Mouse (Mus musculus): ENCODE measurements at regions not wholly inside any gene's neighbourhood (a gene's known extent, or its start where the extent isn't known, plus 50 kb on each side); places are given as distances from the start of the nearest gene placed in this dataset.

- H3K27ac ChIP-seq (ENCODE audit: control insufficient read depth, low read depth, low read length): no peak overlapping the region
- H3K36me3 ChIP-seq (ENCODE audit: control insufficient read depth in 1 of 2, insufficient read depth in 2 of 2, low read length in 2 of 2): no peaks in the 10 kb centered on the region
- TF ChIP-seq TBP (IDR thresholded peaks at IDR 0.05; ENCODE audit: low read depth, low read length): no peak
- no peak for TF ChIP-seq ZKSCAN1 (IDR thresholded peaks at IDR 0.05; ENCODE audit: low read depth, low read length)
- TF ChIP-seq POLR2AphosphoS5 (IDR thresholded peaks at IDR 0.05; ENCODE audit: borderline replicate concordance, low read depth, low read length): no peak
- TF ChIP-seq SIN3A (IDR thresholded peaks at IDR 0.05; ENCODE audit: low read length): no peak
- TF ChIP-seq POLR2A (IDR thresholded peaks at IDR 0.05; ENCODE audit: control insufficient read depth in 1 of 2, insufficient read depth in 1 of 2, low read depth in 1 of 2, low read length in 2 of 2, poor library complexity in 1 of 2): no peak
- no peak for TF ChIP-seq MAFK (IDR thresholded peaks at IDR 0.05; ENCODE audit: borderline replicate concordance, low read depth, low read length)
- no peak for TF ChIP-seq MYB (IDR thresholded peaks at IDR 0.05; ENCODE audit: low read depth, low read length)
- no peak for TF ChIP-seq HCFC1 (IDR thresholded peaks at IDR 0.05; ENCODE audit: low read depth, low read length)
- TF ChIP-seq CHD1 (IDR thresholded peaks at IDR 0.05; ENCODE audit: low read depth, low read length): no peak
- no peak for TF ChIP-seq MXI1 (IDR thresholded peaks at IDR 0.05; ENCODE audit: low read depth, low read length)
- no peak for TF ChIP-seq RCOR1 (IDR thresholded peaks at IDR 0.05; ENCODE audit: low read depth, low read length)
- no peak for TF ChIP-seq CHD2 (IDR thresholded peaks at IDR 0.05; ENCODE audit: low read length)
- no peak for TF ChIP-seq ZC3H11A (IDR thresholded peaks at IDR 0.05; ENCODE audit: low read depth, low read length)
- TF ChIP-seq NRF1 (IDR thresholded peaks at IDR 0.05; ENCODE audit: insufficient read depth, low read depth, low read length, poor library complexity, severe bottlenecking): no peak
- TF ChIP-seq MEF2A (IDR thresholded peaks at IDR 0.05; ENCODE audit: extremely low read depth, insufficient replicate concordance, low read depth, low read length, poor library complexity, severe bottlenecking): no peak
- TF ChIP-seq ZMIZ1 (IDR thresholded peaks at IDR 0.05; ENCODE audit: low read depth, low read length): no peak
- no peak for TF ChIP-seq E2F4 (IDR thresholded peaks at IDR 0.05; ENCODE audit: borderline replicate concordance, low read depth, low read length)
- no peak for TF ChIP-seq MYC (IDR thresholded peaks at IDR 0.05; ENCODE audit: low read depth, low read length)
- H3K9me3 ChIP-seq (replicated peaks; ENCODE audit: insufficient read depth, low read length): no peaks in the 10 kb centered on the region
- no peaks in the 10 kb centered on the region; a peak in 1 of 4 replicates for H3K27me3 ChIP-seq (ENCODE audit: control insufficient read depth in 1 of 2, insufficient read depth in 2 of 2, low read length in 2 of 2)
- no peak overlapping the region for H3K9ac ChIP-seq (ENCODE audit: control insufficient read depth, low read depth, low read length, poor library complexity, severe bottlenecking)
- H3K79me2 ChIP-seq (ENCODE audit: control insufficient read depth, insufficient read depth, low read length, poor library complexity): no peaks in the 10 kb centered on the region
- H3K4me3 ChIP-seq (ENCODE audit: control insufficient read depth in 1 of 2, insufficient read depth in 1 of 2, low read depth in 2 of 2, low read length in 2 of 2): no peak overlapping the region
- no peak for DNase-seq (ENCODE audit: low read depth, low spot score)
- H3K4me1 ChIP-seq (ENCODE audit: control insufficient read depth in 1 of 2, insufficient read depth in 2 of 2, low read length in 2 of 2): no peaks in the 10 kb centered on the region
These were observed 161.2 kb downstream of the Diras2 start for GRCm38 (mm10) chr13:52369851-52370250.

DNA sequence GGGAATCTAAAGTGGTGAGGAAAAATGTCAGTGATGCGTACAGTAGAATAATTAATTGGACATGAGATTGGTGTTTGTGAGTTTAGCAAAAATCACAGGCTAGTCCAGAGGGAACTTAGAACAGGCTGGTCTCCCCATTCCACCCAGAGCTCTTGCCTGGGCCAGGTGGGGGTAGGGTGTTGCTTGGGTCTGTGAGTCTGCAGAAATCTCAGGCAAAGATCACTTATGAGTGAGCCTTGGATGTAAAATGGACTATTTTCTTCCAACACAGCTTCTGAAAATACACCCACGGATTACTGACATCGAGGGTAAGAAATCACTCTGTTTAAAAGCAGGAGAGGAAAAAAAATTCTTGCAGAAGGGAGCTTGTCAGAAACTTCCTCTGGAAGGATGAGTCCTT lies 159.1 kb downstream of the Diras2 start:
- H3K27ac ChIP-seq (ENCODE audit: control insufficient read depth, low read depth, low read length): no peak overlapping the region
- TF ChIP-seq NELFE (IDR thresholded peaks at IDR 0.05; ENCODE audit: low read depth, low read length): no peak
- no peak for TF ChIP-seq MYB (IDR thresholded peaks at IDR 0.05; ENCODE audit: low read depth, low read length)
- no peak for TF ChIP-seq BHLHE40 (IDR thresholded peaks at IDR 0.05; ENCODE audit: borderline replicate concordance, low read depth, low read length)
- TF ChIP-seq TBP (IDR thresholded peaks at IDR 0.05; ENCODE audit: low read depth, low read length): no peak
- TF ChIP-seq POLR2A (IDR thresholded peaks at IDR 0.05; ENCODE audit: control insufficient read depth in 1 of 2, insufficient read depth in 1 of 2, low read depth in 1 of 2, low read length in 2 of 2, poor library complexity in 1 of 2): no peak
- TF ChIP-seq MAX (IDR thresholded peaks at IDR 0.05; ENCODE audit: low read length): no peak
- no peak for TF ChIP-seq TCF12 (IDR thresholded peaks at IDR 0.05; ENCODE audit: low read depth, low read length)
- TF ChIP-seq KAT2A (conservative IDR thresholded peaks at IDR 0.05; ENCODE audit: low read depth, low read length): no peak
- TF ChIP-seq MAFK (IDR thresholded peaks at IDR 0.05; ENCODE audit: borderline replicate concordance, low read depth, low read length): no peak
- no peak for TF ChIP-seq SIN3A (IDR thresholded peaks at IDR 0.05; ENCODE audit: low read length)
- no peak overlapping the region for H3K4me3 ChIP-seq (ENCODE audit: control insufficient read depth in 1 of 2, insufficient read depth in 1 of 2, low read depth in 2 of 2, low read length in 2 of 2)
- no peak overlapping the region for H3K9ac ChIP-seq (ENCODE audit: control insufficient read depth, low read depth, low read length, poor library complexity, severe bottlenecking)
- H3K27me3 ChIP-seq (ENCODE audit: control insufficient read depth in 1 of 2, insufficient read depth in 2 of 2, low read length in 2 of 2): no peaks in the 10 kb centered on the region; a peak in 1 of 4 replicates
- H3K36me3 ChIP-seq (ENCODE audit: control insufficient read depth in 1 of 2, insufficient read depth in 2 of 2, low read length in 2 of 2): no peaks in the 10 kb centered on the region
- DNase-seq (ENCODE audit: low read depth, low spot score): no peak
- no peaks in the 10 kb centered on the region for H3K9me3 ChIP-seq (replicated peaks; ENCODE audit: insufficient read depth, low read length)
- H3K4me1 ChIP-seq (ENCODE audit: control insufficient read depth in 1 of 2, insufficient read depth in 2 of 2, low read length in 2 of 2): no peaks in the 10 kb centered on the region
- H3K79me2 ChIP-seq (ENCODE audit: control insufficient read depth, insufficient read depth, low read length, poor library complexity): no peaks in the 10 kb centered on the region

All from MEL (cell line).